Mouse (Mus musculus): Measurements from ENCODE around the gene Ccne1. TPM values are rescaled to one million over a fixed set of nuclear protein-coding genes. Genes with fewer than 3 reads are reported as not detected.

The Ccne1 gene
- total RNA-seq (2014; rRNA removed; ENCODE audit: low replicate concordance) = 5.7 and 16.3 TPM in 2 replicates
- 9.0 and 9.3 TPM in 2 replicates for polyA plus RNA-seq (2015; fragmentation: Nextera tagmentation; extraction: Ambion mirVana)

- under 1% methylated on average over 87 of the region's 102 CpGs for WGBS
- TF ChIP-seq EP300 (IDR thresholded peaks at IDR 0.05; ENCODE audit: low read depth) (no peak), CTCF (IDR thresholded peaks at IDR 0.05; ENCODE audit: low read depth) (no peak)
- DNase-seq (ENCODE audit: low spot score) (peak; percentile 95), ATAC-seq (ENCODE audit: insufficient read depth, low read depth) (peak; percentile 97)
- Histone ChIP-seq H3K4me2 (ENCODE audit: low read depth, low read length) (peak within 1 kb of the TSS; percentile 97), H3K9me3 (replicated peaks; ENCODE audit: control insufficient read depth, low read length) (no peaks in the 10 kb centered on the region), H3K27ac (ENCODE audit: low read depth) (peak within 1 kb of the TSS; percentile 58), H3K4me1 (ENCODE audit: control insufficient read depth, insufficient read depth) (peaks cover 11% of the 10 kb centered on the region; the same call in 1 of the 2 replicates), H3K36me3 (replicated peaks; ENCODE audit: control insufficient read depth, insufficient read depth, low read length) (peaks cover 8% of the 10 kb centered on the region), H3K9ac (replicated peaks; ENCODE audit: low read depth, low read length) (peak within 1 kb of the TSS; percentile 54), H3K27me3 (ENCODE audit: control insufficient read depth, insufficient read depth, low read length) (no peaks in the 10 kb centered on the region), H3K4me3 (ENCODE audit: low read depth, low read length) (peak within 1 kb of the TSS; percentile 73)
These were observed at the start of gene Ccne1 for GRCm38 (mm10) chr7:38107371-38108259. Ccne1 (minus strand) TSS chr7:38107534.

GRCm38 (mm10) chr7:38155829-38156228 is 48.5 kb upstream of the Ccne1 start:
- DNase-seq (ENCODE audit: low spot score) (no peak), ATAC-seq (ENCODE audit: insufficient read depth, low read depth) (no peak)
- Histone ChIP-seq H3K4me2 (ENCODE audit: low read depth, low read length) (no peak overlapping the region), H3K9me3 (replicated peaks; ENCODE audit: control insufficient read depth, low read length) (no peaks in the 10 kb centered on the region), H3K27ac (ENCODE audit: low read depth) (no peak overlapping the region), H3K4me3 (ENCODE audit: low read depth, low read length) (no peak overlapping the region), H3K36me3 (replicated peaks; ENCODE audit: control insufficient read depth, insufficient read depth, low read length) (no peaks in the 10 kb centered on the region), H3K4me1 (ENCODE audit: control insufficient read depth, insufficient read depth) (no peaks in the 10 kb centered on the region), H3K27me3 (ENCODE audit: control insufficient read depth, insufficient read depth, low read length) (no peaks in the 10 kb centered on the region), H3K9ac (replicated peaks; ENCODE audit: low read depth, low read length) (no peak overlapping the region)
- TF ChIP-seq CTCF (IDR thresholded peaks at IDR 0.05; ENCODE audit: low read depth) = no peak
- TF ChIP-seq EP300 (IDR thresholded peaks at IDR 0.05; ENCODE audit: low read depth) = no peak
- 76% methylated on average over 5 of the region's 5 CpGs for WGBS

DNA sequence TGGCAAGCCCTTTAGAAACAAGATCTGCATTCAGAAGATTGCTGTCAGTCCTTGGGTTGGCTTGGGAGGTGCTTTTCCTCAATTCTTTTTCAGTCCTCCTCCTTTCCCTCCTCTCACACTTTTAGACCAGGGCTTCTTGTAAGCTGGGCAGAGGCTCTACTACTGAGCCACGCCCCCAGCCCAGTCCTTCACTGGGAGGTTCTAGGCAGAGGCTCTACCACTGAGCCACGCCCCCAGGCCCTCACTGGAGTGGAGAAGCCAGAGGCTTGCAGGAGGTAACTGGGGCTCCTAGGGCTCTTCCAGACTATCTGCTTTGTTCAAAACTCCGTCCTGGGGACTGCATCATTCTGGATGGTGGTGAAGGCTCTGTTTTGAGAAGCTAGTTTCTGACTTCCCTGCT is 45.2 kb upstream of the Ccne1 start:
- WGBS = 72% methylated on average over 3 of the region's 3 CpGs
- TF ChIP-seq EP300 (IDR thresholded peaks at IDR 0.05; ENCODE audit: low read depth) = no peak
- TF ChIP-seq CTCF (IDR thresholded peaks at IDR 0.05; ENCODE audit: low read depth) = no peak

DNA sequence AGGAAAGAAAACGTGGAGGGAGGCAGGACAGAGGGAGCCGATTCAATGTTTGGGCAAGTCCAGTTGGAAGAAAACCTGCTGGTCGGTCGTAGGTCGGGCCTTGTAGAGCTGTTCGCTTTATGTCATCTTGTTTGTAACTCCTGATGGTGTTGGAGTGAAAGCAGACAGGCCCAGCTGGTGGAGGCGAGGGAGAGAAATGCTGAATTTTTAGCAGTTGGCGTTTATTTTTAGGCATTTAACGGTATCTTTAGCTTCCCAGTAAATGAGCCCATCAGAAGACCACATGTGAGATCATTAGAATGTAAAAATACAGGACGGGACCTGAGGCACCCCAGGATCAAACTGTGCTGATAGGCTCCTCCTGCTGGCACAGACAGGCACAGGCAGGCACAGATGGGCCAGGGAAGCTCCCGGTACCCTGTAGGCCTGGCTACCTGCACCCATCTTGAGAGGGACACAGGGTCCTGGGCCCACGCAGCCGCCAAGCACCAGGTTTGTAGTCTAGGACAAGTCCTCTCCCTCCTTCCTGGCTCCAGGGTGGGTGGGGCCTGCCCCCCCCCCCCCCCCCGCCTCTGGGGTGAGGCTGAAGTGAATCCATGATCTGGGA is 44.5 kb upstream of the Ccne1 start:
- no peak overlapping the region for H3K4me3 ChIP-seq (ENCODE audit: low read depth, low read length)
- H3K9me3 ChIP-seq (replicated peaks; ENCODE audit: control insufficient read depth, low read length) = no peaks in the 10 kb centered on the region
- WGBS = 55% methylated on average over 14 of the region's 14 CpGs
- H3K4me2 ChIP-seq (ENCODE audit: low read depth, low read length) = no peak overlapping the region
- DNase-seq (ENCODE audit: low spot score) (no peak), ATAC-seq (ENCODE audit: insufficient read depth, low read depth) (no peak)
- TF ChIP-seq EP300 (IDR thresholded peaks at IDR 0.05; ENCODE audit: low read depth) (no peak), CTCF (IDR thresholded peaks at IDR 0.05; ENCODE audit: low read depth) (no peak)
- H3K4me1 ChIP-seq (ENCODE audit: control insufficient read depth, insufficient read depth) = no peaks in the 10 kb centered on the region
- no peaks in the 10 kb centered on the region for H3K36me3 ChIP-seq (replicated peaks; ENCODE audit: control insufficient read depth, insufficient read depth, low read length)
- no peak overlapping the region for H3K9ac ChIP-seq (replicated peaks; ENCODE audit: low read depth, low read length)
- no peaks in the 10 kb centered on the region for H3K27me3 ChIP-seq (ENCODE audit: control insufficient read depth, insufficient read depth, low read length)
- no peak overlapping the region for H3K27ac ChIP-seq (ENCODE audit: low read depth)

More for the DNA sequence above, 45.2 kb upstream of the Ccne1 start:
- H3K27ac ChIP-seq (ENCODE audit: low read depth) = no peak overlapping the region
- no peaks in the 10 kb centered on the region for H3K4me1 ChIP-seq (ENCODE audit: control insufficient read depth, insufficient read depth)
- no peaks in the 10 kb centered on the region for H3K27me3 ChIP-seq (ENCODE audit: control insufficient read depth, insufficient read depth, low read length)
- no peak overlapping the region for H3K9ac ChIP-seq (replicated peaks; ENCODE audit: low read depth, low read length)
- H3K4me2 ChIP-seq (ENCODE audit: low read depth, low read length) = no peak overlapping the region
- H3K36me3 ChIP-seq (replicated peaks; ENCODE audit: control insufficient read depth, insufficient read depth, low read length) = no peaks in the 10 kb centered on the region
- no peak overlapping the region for H3K4me3 ChIP-seq (ENCODE audit: low read depth, low read length)
- ATAC-seq (ENCODE audit: insufficient read depth, low read depth) (no peak), DNase-seq (ENCODE audit: low spot score) (no peak)
- no peaks in the 10 kb centered on the region for H3K9me3 ChIP-seq (replicated peaks; ENCODE audit: control insufficient read depth, low read length)

DNA sequence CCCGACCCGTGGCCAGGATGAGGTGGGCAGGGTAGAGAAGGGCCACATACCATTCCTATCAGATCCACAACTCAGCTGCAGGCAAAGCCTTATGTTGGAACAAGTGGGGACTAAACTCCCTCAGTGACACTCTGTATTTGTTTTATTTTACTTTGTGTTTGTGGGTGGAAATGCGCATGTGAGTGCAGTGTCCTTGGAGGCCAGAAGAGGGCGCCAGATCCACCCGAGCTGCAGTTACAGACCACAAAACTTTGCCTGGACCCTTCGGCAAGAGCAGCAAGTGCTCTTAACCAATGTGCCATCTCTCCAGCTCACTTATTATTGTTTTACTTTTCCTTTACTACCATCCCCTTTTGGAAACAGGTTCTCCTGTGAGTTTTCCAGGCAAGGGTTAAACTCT is 40.1 kb upstream of the Ccne1 start:
- ATAC-seq (ENCODE audit: insufficient read depth, low read depth) (no peak), DNase-seq (ENCODE audit: low spot score) (no peak)
- 91% methylated on average over 6 of the region's 6 CpGs for WGBS
- TF ChIP-seq EP300 (IDR thresholded peaks at IDR 0.05; ENCODE audit: low read depth) (no peak), CTCF (IDR thresholded peaks at IDR 0.05; ENCODE audit: low read depth) (no peak)
- Histone ChIP-seq H3K4me1 (ENCODE audit: control insufficient read depth, insufficient read depth) (no peaks in the 10 kb centered on the region), H3K36me3 (replicated peaks; ENCODE audit: control insufficient read depth, insufficient read depth, low read length) (no peaks in the 10 kb centered on the region), H3K4me3 (ENCODE audit: low read depth, low read length) (no peak overlapping the region), H3K9me3 (replicated peaks; ENCODE audit: control insufficient read depth, low read length) (no peaks in the 10 kb centered on the region), H3K9ac (replicated peaks; ENCODE audit: low read depth, low read length) (no peak overlapping the region), H3K4me2 (ENCODE audit: low read depth, low read length) (no peak overlapping the region), H3K27ac (ENCODE audit: low read depth) (no peak overlapping the region), H3K27me3 (ENCODE audit: control insufficient read depth, insufficient read depth, low read length) (no peaks in the 10 kb centered on the region)

Measured in heart, postnatal 0 days (tissue).